Mouse (Mus musculus) liver, postnatal 0 days (tissue): ENCODE measurements at regions not wholly inside any gene's neighbourhood (a gene's known extent, or its start where the extent isn't known, plus 50 kb on each side); places are given as distances from the start of the nearest gene placed in this dataset.

Experiments used
- ATAC-seq: fragments of 200-750 bp; cut with Nextera tagmentation; 2 replicates; pipeline ENCODE4 v1.8.0; 2017; ENCODE audit warnings: mild to moderate bottlenecking, moderate library complexity
- DNase-seq: peaks from one replicate; pipeline ENCODE4 v3.0.0-alpha.2; 2016
- H3K27ac ChIP-seq: fragments of 300-500 bp; sonication (generic); 2 replicates; pipeline ENCODE4 v1.5.1; 2014; ENCODE audit warnings: antibody characterized with exemption, moderate library complexity, mild to moderate bottlenecking, low read depth
- H3K27me3 ChIP-seq: fragments of 300-500 bp; sonication (generic); 2 replicates; pipeline ENCODE4 v1.6.1; 2014; ENCODE audit warnings: low read length, control low read depth, mixed read lengths; ENCODE audit not compliant: insufficient read depth
- H3K36me3 ChIP-seq: fragments of 300-500 bp; sonication (generic); replicated peaks from 2 replicates; pipeline ENCODE4 v1.6.1; 2014; ENCODE audit warnings: mild to moderate bottlenecking, control low read depth, low read length, moderate library complexity, mixed read lengths; ENCODE audit not compliant: insufficient read depth
- H3K4me1 ChIP-seq: fragments of 300-500 bp; sonication (generic); 2 replicates; pipeline ENCODE4 v1.6.1; 2014; ENCODE audit warnings: antibody characterized with exemption, mild to moderate bottlenecking, control low read depth; ENCODE audit not compliant: insufficient read depth
- H3K4me2 ChIP-seq: fragments of 300-500 bp; sonication (generic); 2 replicates; pipeline ENCODE4 v1.6.1; 2014; ENCODE audit warnings: low read depth, mild to moderate bottlenecking, low read length, moderate library complexity, mixed read lengths
- H3K4me3 ChIP-seq: fragments of 300-500 bp; sonication (generic); 2 replicates; pipeline ENCODE4 v1.5.1; 2014; ENCODE audit warnings: low read depth, low read length
- H3K9ac ChIP-seq: fragments of 300-500 bp; sonication (generic); replicated peaks from 2 replicates; pipeline ENCODE4 v1.6.1; 2014; ENCODE audit warnings: mild to moderate bottlenecking, moderate library complexity
- H3K9me3 ChIP-seq: fragments of 300-500 bp; sonication (generic); 2 replicates; pipeline ENCODE4 v1.6.1; 2016; ENCODE audit warnings: mild to moderate bottlenecking, control low read depth, low read length, mixed read lengths
- CTCF ChIP-seq: sonication (generic); IDR thresholded peaks from 2 replicates; pipeline ENCODE4 v1.5.1; 2016; ENCODE audit warnings: antibody characterized with exemption, low read depth
- EP300 ChIP-seq: IDR thresholded peaks from 2 replicates; pipeline ENCODE4 v1.6.1; 2016; ENCODE audit warnings: antibody characterized with exemption, low read depth, mild to moderate bottlenecking
- WGBS: fragments of 180-500 bp; shearing (Covaris S2); extraction: QIAGEN DNeasy Blood & Tissue Kit; methylation state at CpG from one replicate; pipeline ENCODE4 v1.1.7; 2014; ENCODE audit not compliant: insufficient replicate concordance; 5-methylcytosine and 5-hydroxymethylcytosine counted together

GRCm38 (mm10) chr16:95647854-95648253, 54.0 kb upstream of the Ets2 start:
- peaks cover 3% of the 10 kb centered on the region for H3K4me1 ChIP-seq
- H3K4me3 ChIP-seq, result no peak overlapping the region
- no peak overlapping the region for H3K27ac ChIP-seq
- DNase-seq (peak; percentile 80), ATAC-seq (peak; percentile 57; the same call in 1 of the 2 replicates)
- H3K27me3 ChIP-seq, result no peaks in the 10 kb centered on the region
- no peak for TF ChIP-seq EP300
- TF ChIP-seq CTCF, result peak; percentile 88
- no peaks in the 10 kb centered on the region for H3K9me3 ChIP-seq
- 8% methylated on average over 13 of the region's 13 CpGs for WGBS
- H3K4me2 ChIP-seq, result no peak overlapping the region
- H3K36me3 ChIP-seq, result no peaks in the 10 kb centered on the region
- H3K9ac ChIP-seq, result no peak overlapping the region

- Histone ChIP-seq H3K4me3 (no peak overlapping the region), H3K4me1 (peaks cover under 1% of the 10 kb centered on the region), H3K9ac (no peak overlapping the region), H3K27ac (no peak overlapping the region), H3K27me3 (no peaks in the 10 kb centered on the region), H3K36me3 (no peaks in the 10 kb centered on the region), H3K4me2 (no peak overlapping the region), H3K9me3 (no peaks in the 10 kb centered on the region)
- WGBS, result 69% methylated on average over 15 of the region's 15 CpGs
- no peak for TF ChIP-seq EP300
- no peak for TF ChIP-seq CTCF
- ATAC-seq (no peak; the same call in 1 of the 2 replicates), DNase-seq (no peak)
Observed at GRCm38 (mm10) chr16:95642784-95643590, 56.6 kb upstream of the Erg start.

- no peak for ATAC-seq
- TF ChIP-seq CTCF (no peak), EP300 (no peak)
- no peak overlapping the region for H3K4me2 ChIP-seq
- no peak overlapping the region for H3K4me3 ChIP-seq
- H3K27me3 ChIP-seq, result no peaks in the 10 kb centered on the region
- no peaks in the 10 kb centered on the region for H3K9me3 ChIP-seq
- 44% methylated on average over 3 of the region's 3 CpGs for WGBS
- H3K4me1 ChIP-seq, result peaks cover 3% of the 10 kb centered on the region
- no peak overlapping the region for H3K27ac ChIP-seq
- no peaks in the 10 kb centered on the region for H3K36me3 ChIP-seq
- DNase-seq, result no peak
- H3K9ac ChIP-seq, result no peak overlapping the region
Observed at GRCm38 (mm10) chr16:95640670-95641069, 54.3 kb upstream of the Erg start.

GRCm38 (mm10) chr16:95639677-95640076, 53.3 kb upstream of the Erg start:
- TF ChIP-seq EP300 (no peak), CTCF (peak; percentile 29; the same call in 1 of the 2 replicates)
- DNase-seq (no peak), ATAC-seq (no peak)
- Histone ChIP-seq H3K9me3 (no peaks in the 10 kb centered on the region), H3K4me1 (peaks cover 3% of the 10 kb centered on the region), H3K36me3 (no peaks in the 10 kb centered on the region), H3K27me3 (no peaks in the 10 kb centered on the region), H3K9ac (no peak overlapping the region), H3K27ac (no peak overlapping the region), H3K4me3 (no peak overlapping the region), H3K4me2 (no peak overlapping the region)
- WGBS, result 77% methylated on average over 3 of the region's 3 CpGs

- Histone ChIP-seq H3K9me3 (no peaks in the 10 kb centered on the region), H3K27me3 (no peaks in the 10 kb centered on the region), H3K4me2 (no peak overlapping the region), H3K9ac (no peak overlapping the region), H3K4me1 (peaks cover 3% of the 10 kb centered on the region; the same call in 1 of the 2 replicates), H3K36me3 (no peaks in the 10 kb centered on the region), H3K27ac (no peak overlapping the region), H3K4me3 (no peak overlapping the region)
- 57% methylated on average over 7 of the region's 7 CpGs for WGBS
- ATAC-seq, result no peak
- TF ChIP-seq CTCF, result no peak
- no peak for TF ChIP-seq EP300
- no peak for DNase-seq
Observed at GRCm38 (mm10) chr16:95637850-95638249, 51.5 kb upstream of the Erg start.

- H3K9me3 ChIP-seq, result no peaks in the 10 kb centered on the region
- H3K27ac ChIP-seq, result no peak overlapping the region
- no peaks in the 10 kb centered on the region for H3K27me3 ChIP-seq
- whole genome bisulfite sequencing, result 58% methylated on average over 7 of the region's 7 CpGs
- H3K9ac ChIP-seq, result no peak overlapping the region
- no peak overlapping the region for H3K4me2 ChIP-seq
- ATAC-seq (peak; percentile 77), DNase-seq (peak; percentile 41)
- no peaks in the 10 kb centered on the region for H3K36me3 ChIP-seq
- H3K4me3 ChIP-seq, result no peak overlapping the region
- peaks cover 3% of the 10 kb centered on the region; the same call in 1 of the 2 replicates for H3K4me1 ChIP-seq
- no peak for TF ChIP-seq CTCF
- TF ChIP-seq EP300, result no peak
Observed at GRCm38 (mm10) chr16:95636615-95637014, 50.2 kb upstream of the Erg start.
